Mouse (Mus musculus) heart, postnatal 0 days (tissue): Measurements from ENCODE around the gene Cyp4a31.

Experiments
- CTCF ChIP-seq: IDR thresholded peaks from 2 replicates; pipeline ENCODE4 v1.5.1; 2016; ENCODE audit warnings: antibody characterized with exemption, control low read depth, low read depth
- EP300 ChIP-seq: IDR thresholded peaks from 2 replicates; pipeline ENCODE4 v1.6.1; 2016; ENCODE audit warnings: antibody characterized with exemption, low read depth

- no peak for TF ChIP-seq CTCF
- no peak for TF ChIP-seq EP300
Observed at GRCm38 (mm10) chr4:115614005-115614404, 50.6 kb downstream of the Cyp4a31 start.
